Mouse (Mus musculus): ENCODE data around the gene Plekhd1.

- TF ChIP-seq POLR2A (IDR thresholded peaks at IDR 0.05; ENCODE audit: low read depth, low read length) (no peak), CTCF (conservative IDR thresholded peaks at IDR 0.05 in 1 of 2, IDR thresholded peaks at IDR 0.05 in 1 of 2; ENCODE audit: low read depth in 2 of 2, low read length in 2 of 2) (no peak), MAX (IDR thresholded peaks at IDR 0.05; ENCODE audit: low read length) (no peak), MAZ (IDR thresholded peaks at IDR 0.05; ENCODE audit: low read depth, low read length) (no peak), ZNF384 (IDR thresholded peaks at IDR 0.05; ENCODE audit: low read depth, low read length) (no peak), EP300 (IDR thresholded peaks at IDR 0.05; ENCODE audit: low read length) (no peak), CHD2 (IDR thresholded peaks at IDR 0.05; ENCODE audit: low read length) (no peak)
Measured at GRCm38 (mm10) chr12:80729758-80730530, 37.6 kb downstream of the Plekhd1 start.

Data from CH12.LX (cell line).